Mouse (Mus musculus) natural killer cell, adult 2 months (primary cell): Measurements from ENCODE around the gene Arl5c.

Source experiments
- DNase-seq, 2 experiments: peaks; one replicate each; pipeline ENCODE4 v3.0.0; 2022; ENCODE audit warnings: low spot score in 2 of 2

Gene Arl5c

DNA sequence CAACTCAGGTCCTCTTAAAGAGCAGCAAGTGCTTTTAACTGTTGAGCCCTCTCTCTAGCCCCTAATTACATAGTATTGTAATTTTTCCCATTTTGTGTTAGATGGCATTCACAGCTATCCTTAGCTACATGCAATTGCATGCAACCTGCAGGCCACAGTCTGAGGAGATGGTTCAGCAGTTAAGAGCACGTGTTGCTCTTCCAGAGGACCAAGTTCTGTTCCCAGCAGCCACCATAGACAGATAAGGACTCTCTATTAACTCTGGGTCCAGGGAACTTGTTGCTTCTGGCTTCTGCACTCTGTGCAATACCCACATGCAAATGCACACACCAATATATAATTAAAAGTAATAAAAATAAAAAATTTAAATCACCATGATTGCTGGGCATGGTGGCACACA lies 710 bp upstream of the Arl5c start:
- DNase-seq: no peak

DNA sequence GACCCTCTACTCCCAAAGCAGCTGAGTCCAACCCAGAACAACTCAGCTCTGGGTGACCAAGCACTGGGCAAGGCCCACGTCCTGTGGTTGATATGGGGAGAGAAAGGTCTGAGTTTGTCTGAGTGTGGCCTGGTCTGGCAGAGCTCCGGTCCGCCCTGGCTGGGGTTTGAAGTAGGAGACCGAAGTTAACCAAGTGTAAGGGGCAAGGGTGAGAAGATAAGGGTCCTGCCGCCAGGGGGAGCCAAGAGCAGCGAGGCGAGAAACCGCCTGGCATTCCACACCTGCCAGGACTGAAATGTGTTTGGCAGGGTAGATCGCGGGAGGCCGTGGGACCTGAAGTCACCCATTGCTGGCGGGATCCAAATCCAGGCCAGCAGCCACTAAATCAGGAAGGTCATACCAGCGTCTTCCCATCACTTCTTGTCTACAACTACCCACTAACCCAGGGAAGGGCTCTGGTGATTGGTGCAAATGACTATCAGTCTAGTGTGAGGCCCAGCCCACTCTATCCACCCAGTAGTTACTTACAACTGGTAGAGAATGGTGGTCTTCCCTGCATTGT lies 1.4 kb downstream of the Arl5c start:
- peak; percentile 86 to 89 for DNase-seq

DNA sequence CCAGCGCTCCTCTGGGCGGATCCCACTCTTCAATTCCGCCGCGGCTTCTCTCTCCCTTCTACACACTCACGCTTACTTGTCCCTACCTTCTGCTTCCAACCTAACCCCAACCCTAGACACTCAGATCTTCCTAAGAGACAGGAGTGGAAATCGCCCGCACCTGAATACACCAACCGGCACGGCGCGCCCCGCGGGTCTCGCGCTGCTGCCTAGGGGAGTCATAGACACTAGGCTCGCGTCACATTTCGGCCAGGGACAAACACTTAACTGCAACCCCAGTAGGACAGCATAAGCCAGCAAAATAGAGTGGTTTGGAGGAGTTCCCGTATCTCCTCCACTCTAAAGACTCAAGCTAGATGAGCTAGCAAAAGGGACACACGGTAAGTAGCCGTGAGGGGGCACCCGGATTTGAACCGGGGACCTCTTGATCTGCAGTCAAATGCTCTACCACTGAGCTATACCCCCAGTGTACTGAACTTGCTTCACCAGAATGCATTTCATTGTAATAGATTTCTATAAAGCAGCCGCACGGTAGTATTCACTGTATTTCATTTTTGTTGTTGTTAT lies 7.4 kb downstream of the Arl5c start:
- peak; percentile 90 to 91 for DNase-seq

DNA sequence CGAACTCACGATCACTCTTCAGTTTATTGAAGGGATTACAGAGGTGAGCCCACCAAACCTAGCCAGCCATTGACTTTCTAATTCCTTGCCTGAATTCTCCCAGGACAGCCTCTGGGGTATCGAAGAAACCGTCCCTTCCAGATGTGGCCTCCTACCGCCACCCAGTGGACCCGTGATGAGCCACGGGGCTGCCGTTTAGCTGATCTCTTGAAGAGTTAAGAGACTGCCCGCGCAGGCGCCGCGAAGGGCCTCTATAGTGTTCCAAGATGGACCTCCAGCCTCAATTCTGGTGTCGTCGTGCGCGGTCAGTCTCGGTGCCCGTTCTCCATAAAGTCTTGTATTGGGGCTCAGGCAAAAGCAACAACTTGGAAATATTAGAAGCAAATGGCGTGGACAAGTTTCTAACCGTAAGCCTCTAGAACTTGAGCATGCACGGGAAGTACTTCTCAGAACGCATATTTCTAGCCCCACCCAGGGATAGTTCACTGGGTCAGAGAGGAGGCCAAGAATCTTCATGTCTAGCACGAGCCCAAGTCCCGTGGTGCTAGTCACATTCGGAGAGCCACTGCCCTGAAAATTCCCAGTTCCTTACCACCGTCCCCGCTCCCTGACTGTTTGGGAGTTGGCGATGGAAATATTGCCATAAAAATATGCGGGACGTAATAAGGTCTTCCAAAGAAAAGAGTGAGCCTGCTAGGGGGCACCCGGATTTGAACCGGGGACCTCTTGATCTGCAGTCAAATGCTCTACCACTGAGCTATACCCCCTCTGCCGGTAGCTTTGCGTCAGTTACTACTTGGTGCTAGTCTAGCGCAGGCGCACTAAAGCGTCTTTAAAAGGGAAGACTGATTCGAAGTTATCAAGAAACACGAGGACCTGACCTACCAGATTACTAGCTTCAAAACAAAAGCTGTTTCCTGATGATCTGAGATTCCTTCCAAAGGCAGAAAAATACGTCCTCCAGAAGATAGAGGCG lies 8.1 kb downstream of the Arl5c start:
- peak; percentile 96 for DNase-seq

DNA sequence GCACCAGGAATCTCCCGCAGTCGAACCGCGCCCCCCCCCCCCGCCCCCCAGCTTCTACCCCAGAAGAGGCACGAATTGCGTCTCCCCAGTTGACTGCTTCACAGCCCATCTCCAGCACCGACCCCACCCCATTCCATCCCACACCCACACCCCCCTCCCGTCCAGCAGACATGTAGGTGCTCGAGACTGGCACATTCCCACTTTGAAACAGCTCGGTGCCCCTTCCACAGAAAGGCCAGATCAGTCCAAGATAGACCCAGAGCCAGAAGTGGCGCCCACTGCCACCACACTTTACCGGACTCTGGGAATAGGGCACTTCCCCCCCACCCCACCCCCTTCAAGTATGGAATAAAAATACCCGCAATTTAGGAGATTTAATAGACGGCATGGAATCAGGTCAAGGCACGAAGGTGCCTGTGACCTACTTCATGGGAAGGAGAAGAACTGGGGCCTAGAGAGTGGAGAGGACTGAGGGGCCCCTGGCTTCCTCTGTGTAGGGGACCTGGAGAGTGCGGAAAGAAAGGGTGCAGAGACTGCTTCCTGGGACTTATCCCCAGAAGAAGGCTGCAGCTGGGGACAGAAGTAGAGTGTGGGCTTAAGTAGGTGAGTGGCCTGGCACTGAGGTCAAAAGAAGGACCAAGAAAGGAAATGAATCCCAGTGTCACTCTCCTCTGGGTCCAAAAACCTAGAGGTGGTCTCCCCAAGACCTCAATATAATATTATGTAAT lies 9.1 kb downstream of the Arl5c start:
- no peak for DNase-seq

DNA sequence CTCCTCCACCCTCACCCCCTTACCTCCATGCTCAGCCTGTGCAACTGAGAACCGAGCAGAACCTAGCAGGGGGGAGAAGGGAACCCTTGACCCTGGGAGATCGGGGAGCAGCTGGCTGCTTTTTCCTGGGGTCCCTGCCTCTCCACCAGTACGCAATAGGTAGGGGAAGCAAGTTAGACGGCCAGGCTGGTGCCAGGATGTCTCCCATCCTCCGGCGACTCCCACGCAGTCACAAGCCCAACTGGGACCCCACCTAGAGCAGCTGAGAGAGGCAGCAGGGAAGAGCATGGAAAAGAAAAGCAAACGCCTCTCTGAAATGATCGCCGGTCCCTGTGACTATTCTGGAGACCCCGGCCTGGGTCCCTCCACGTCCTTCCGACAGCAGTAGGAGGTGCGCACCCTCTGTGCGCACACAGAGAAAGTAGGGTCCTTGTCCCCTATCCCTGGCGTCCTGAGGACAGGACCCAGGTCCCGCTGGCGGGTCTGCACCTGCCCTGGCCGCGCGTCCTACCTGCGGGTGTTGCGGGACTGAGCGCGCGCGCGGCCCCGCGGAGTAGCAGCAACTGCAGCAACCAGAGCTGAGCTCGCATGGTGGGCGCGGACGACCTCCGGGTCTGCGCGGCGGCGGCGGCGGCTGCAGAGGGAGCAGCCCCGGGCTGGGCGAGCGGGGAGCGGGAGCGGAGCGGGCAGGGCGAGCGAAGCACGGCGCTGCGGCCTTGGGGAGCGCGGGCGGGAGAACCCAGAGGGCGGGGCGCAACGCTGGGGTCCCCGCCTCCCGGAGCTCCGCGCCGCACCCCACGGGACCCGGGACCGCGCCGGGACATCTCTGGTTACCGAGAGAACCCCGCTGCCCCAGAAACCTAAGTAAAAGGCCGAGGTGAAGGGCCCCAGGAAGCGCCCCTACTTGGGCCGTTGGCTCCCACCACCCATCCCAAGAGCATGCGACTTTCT lies 10.0 kb downstream of the Arl5c start, which contains the start of gene Plxdc1:
Plxdc1 (minus strand) TSS at position 718 of the 951 bp plus-strand sequence.
- DNase-seq: no peak

DNA sequence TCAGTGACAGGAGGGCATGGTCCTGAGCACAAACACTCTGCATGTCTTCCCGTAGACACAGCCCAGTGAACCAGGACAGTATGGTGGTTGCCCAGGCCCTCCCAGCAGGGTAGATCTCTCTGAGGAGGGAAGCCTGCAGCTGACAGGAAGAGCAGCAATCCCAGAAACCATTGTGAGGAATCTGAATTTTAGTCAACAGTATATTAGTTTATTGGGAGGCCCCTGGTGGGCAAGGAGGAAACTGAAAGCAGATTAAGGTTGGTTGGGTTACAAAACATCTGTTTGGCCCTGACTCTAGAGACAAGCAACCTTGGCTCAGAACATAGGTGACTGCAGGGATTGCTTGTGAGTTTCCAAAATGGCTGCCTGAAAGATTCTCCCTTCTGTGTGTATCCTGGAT lies 12.0 kb downstream of the Arl5c start:
- DNase-seq: no peak

DNA sequence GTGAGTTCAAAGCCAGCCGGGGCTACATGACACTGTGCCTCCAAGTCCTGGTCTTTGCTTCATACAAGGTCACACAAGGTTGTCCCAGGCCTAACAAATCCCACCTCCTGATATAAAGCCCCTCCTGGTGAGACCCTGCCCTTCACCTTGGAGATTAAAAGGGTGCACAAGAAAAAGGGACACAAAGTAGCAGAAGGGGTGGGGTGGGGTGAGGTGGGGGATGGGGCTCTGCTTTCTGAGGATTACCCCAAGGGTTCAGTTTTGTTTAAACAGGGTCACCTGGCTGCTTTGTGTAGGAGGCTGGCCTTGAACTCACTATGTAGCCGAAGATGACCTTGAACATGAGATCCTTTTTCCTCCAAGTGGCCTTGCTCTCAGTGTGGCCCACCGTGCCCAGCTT lies 12.5 kb downstream of the Arl5c start:
- no peak for DNase-seq

DNA sequence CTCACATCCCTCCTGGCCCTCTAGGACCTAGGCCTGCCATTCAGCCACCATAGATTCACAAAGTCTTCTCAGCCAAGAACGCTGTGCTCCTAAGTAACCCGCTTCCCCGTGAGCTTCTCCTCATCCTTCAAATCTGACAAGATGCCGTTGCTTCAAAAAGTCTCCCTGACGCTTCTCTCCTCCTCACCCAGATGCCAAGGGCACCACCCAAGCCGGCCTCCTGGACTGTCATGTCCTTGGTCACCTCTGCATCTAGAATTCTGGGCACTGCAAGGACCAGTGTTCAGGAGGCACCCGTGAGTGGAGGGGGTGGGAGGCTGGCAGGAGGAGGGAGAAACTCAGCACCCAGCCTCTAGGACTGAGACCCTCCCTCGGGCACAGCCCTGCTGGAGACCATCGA lies 13.3 kb downstream of the Arl5c start:
- no peak for DNase-seq

DNA sequence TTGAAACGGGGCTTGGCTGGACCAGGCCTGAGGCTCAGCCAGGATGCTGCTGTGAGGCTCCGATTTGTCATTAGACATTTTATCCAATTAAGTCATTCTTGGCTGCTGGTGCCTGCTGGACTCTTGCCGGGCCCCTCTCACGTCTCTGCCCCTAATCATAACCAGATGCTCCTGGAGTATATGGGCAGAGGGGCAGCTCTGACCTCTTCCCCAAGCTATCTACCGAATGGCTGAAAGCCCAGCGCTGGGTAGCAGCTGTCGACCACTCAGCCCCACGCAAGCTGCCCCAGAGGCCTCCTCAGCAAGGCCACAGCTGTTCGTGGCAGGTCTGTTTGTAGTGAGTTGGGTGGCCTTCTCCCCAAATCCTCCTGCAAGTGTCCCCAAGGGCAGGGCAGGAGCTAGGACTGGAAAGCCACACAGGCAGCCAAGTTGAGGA lies 15.4 kb downstream of the Arl5c start:
- DNase-seq: no peak

DNA sequence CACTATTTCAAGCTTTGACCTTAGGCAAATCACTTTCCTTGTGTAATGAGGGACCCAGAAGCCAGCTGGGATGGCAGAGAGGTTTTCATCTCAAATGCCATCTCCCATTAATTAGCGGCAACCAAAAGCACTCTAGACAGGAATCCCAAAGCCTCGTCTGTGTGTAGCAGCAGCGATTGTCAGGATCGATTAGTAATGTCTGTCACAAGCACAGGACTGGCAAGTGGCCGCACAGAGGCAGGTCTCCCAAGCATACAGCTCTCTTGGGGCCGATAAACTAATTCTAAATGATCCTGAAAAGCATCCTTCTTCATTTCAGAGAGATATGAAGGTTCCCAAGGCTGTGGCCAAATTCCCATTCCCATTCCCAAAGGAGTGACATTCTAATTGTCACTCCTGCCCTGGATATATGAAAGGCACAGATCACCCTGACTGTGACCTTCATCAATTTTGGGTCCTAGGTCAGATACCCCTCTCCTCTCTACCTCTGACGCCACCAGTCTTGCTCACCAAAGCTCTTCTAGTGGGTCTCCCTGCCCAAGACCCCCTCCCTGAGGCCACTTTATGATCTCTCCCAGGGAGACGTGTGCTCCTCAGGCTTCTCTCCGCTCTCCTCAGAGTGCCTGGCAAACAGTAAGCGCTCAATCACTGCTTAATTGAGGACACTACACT lies 16.0 kb downstream of the Arl5c start:
- DNase-seq: no peak

DNA sequence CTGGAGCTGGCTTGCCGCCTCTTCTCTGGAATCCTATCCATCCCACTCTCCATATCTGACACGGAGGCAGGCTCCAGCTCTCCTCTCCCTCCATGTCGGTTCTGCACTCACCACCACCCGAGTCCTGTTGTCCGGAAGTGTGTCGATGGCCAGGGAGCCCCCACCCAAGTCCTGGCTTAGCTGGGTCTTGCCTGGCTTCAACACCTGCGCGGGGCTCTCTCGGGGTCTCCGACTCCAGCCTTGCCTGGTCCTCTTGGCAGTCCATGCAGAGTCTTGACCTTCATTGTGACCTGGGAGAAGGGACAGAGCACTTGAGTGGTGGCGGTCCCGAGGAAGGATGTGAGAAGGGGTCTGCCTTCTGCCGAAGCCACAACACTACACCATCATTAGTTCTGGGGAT lies 17.6 kb downstream of the Arl5c start:
- DNase-seq: no peak

DNA sequence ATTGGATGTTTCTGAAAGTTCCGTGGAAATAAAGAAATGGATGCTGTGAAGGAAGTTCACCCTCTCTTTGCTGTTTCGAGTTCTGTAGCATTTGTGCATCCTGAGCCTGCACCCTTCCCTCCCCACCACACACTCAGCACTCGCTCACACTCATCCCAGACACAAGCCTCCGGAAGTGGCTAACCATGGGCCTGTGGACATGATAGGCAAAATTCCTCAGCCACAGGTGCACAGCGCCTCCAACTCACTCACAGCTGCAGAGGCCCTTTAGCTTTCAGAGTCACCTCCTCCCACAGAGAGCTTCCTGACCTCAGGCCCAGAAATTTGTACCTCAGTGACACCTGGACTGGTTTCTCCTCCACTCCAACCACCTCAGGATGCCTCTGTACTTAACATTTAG lies 18.2 kb downstream of the Arl5c start:
- no peak for DNase-seq

DNA sequence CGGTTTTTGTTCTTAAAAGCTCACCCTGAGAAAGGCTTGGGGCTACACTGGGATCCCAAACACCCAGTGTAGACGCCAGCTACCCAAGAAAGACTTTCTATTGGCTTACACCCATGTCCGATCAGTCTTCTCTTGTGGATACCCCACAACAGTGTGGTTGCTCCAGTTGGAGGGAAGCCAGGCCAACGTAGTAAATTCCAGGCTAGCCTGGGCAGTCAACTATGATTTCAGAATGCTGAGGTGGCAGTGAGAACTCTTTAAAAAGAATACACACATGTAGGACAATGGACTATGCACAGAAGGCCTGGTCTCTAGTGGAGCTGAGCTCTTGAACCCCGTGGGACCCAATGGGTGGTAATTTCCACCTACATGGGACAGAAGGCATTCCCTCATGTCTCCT lies 21.2 kb downstream of the Arl5c start:
- DNase-seq: no peak

DNA sequence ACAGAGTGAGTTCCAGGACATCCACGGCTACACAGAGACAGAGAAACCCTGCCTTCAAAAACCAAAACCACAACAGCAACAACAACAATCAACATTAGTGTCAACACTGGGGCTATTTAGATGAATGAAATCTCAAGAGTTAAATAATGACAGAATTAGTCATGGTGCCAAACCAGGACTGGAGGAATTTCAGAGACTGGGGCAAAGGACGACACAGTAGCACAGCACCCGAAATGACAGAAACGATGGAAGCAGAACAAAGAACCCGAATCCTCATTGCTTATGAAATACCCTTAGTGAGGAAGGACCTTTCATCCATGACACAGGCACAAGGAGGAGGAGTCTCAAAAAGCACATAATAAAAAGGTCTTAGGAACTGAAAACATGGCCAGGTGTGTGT lies 21.8 kb downstream of the Arl5c start:
- no peak for DNase-seq

DNA sequence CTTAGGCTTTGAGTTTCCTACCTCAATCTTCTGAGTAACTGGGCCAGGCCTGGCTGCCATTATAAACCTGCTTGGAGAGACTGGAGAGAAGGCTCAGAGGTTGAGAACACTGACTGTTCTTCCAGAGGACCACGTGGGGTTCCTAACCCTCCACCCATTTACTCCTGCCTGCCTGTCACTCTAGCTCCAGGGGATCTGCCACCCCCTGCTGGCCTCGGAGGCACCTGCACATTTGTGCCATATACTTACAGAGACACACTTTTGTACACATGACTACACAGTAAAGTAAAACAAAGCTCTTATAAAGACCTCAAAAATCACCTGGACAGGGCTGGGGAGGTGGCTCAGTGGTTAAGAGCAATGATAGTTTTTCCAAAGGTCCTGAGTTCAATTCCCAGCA lies 23.5 kb downstream of the Arl5c start:
- DNase-seq: no peak

DNA sequence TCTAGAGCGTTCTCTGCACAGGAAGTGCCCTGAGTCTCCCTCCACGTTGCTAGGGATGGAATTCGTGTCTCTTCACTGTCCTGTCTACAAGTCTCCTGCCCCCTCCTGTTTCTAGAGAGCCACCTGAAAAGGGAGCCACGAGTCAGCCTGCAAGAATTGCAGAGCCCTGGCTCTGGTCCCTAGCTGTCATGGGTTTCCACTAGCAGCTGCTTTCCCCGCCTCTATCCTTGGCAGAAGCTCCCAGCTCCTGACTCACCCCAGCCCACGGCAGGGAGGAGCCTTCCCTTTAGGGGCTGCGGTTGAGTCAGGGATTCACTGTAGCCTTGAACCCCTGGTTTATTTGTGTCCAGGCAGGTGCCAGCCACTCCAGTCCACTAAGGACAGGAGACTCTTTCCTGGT lies 24.7 kb downstream of the Arl5c start:
- DNase-seq: no peak

DNA sequence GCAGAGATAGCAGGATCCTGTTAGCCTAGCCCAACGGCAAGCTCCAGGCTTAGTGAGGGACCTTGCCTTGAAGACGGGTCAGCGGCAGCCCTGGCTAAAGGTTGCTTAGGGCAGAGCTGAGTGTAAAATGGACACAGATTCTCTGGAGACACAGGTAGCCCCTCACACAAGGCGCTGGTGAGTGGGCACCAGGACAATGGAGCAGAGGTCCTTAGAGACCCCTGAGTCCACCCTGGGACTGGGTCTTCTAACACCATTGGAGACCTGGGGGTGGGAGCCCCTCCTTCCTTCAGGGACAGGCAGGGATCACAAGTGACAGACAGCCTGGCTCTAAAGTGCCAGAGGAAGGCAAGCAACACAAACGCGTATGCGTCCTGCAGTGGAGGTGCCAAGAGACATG lies 25.2 kb downstream of the Arl5c start:
- DNase-seq: no peak

DNA sequence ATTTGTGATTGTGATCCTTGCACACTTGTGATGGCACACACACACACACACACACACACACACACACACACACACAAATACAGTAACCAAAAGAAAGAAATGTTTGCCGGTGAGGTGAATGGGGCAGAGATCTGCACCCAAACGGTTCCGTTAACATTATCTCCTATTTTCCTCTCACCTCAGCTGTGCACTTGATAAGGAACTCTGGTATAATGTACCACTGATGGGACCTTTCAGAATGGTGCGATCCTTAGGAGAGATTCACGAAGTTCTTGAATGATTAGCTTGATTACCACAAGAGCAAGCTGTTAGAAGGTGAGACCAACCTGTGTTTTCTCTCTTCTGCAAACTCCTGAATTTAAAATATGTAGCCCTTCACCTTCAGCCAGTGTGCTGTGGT lies 27.6 kb downstream of the Arl5c start:
- no peak for DNase-seq

DNA sequence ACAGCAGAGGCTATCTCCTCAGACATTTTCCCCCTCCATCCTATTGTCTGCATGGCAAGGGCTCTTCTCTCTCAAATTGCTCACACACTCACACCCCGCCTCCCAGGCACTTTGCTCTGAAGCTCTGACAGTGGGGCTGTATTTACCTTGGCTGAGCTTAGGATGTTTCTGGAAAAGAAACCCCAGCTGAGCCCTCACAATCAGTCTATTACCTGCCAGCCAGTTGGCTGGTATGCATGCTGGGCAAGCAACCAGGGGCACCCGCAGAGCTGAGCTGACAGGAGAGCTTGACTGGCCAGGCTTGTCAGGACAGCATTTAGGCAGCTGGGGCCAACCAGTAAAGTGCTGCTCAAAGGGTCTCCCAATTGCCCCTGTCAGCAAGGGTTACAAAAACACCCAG lies 28.9 kb downstream of the Arl5c start:
- DNase-seq: no peak

DNA sequence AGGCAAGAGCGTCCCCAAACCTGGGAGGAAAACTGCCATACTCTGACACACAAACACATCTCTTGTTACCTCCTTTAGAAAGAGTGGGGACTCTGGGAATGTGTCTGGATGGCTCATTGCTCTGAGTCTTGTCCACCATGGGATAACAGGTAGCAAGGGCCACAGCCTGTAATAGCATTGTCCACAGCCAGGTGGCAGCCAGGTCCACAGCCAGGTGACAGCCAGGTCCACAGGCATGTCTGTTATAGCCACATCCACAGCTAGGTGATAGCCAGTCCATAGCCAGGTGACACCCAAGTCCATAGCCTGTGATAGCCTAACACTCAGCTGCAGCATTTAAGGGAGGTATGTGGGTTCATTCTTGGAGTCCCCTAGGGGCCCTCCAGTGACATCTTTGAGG lies 35.1 kb downstream of the Arl5c start:
- no peak for DNase-seq
